Comparison of ENCODE assay signal across 8 mouse cellular contexts in genomic region chr5:8055721-8056129, GRCm38 (mm10). TPM values are rescaled to one million over a fixed set of nuclear protein-coding genes. Genes with fewer than 3 reads are reported as not detected.
A peak's percentile ranks its signal among the peaks of the same experiment; 100 is the strongest.
DNase-seq lines count a peak whose midpoint lies in the region; ATAC-seq and TF ChIP-seq lines count a peak whose summit lies in the region.

No protein-coding gene starts in this region.

- no peaks in the 10 kb centered on the region for H3K4me1 ChIP-seq in kidney, embryonic 14.5 days (ENCODE audit: control insufficient read depth, insufficient read depth, low read length)
- H3K4me1 ChIP-seq in heart, embryonic 11.5 days (ENCODE audit: control insufficient read depth, insufficient read depth, low read length) = peaks cover 13% of the 10 kb centered on the region; the same call in 1 of the 2 replicates
- peaks cover 28% of the 10 kb centered on the region for H3K4me1 ChIP-seq in liver, embryonic 12.5 days
- H3K4me1 ChIP-seq in neural tube, embryonic 15.5 days = peaks cover 19% of the 10 kb centered on the region

- 38% methylated on average over 8 of the region's 8 CpGs for WGBS in kidney, embryonic 14.5 days
- 41% methylated on average over 8 of the region's 8 CpGs for WGBS in heart, embryonic 11.5 days (ENCODE audit: insufficient replicate concordance)
- WGBS in liver, embryonic 12.5 days (ENCODE audit: insufficient replicate concordance) = 43% methylated on average over 8 of the region's 8 CpGs
- 22% methylated on average over 8 of the region's 8 CpGs for WGBS in neural tube, embryonic 15.5 days

- H3K4me2 ChIP-seq in kidney, embryonic 14.5 days (replicated peaks; ENCODE audit: low read depth, low read length) = peak overlapping the region; percentile 47
- H3K4me2 ChIP-seq in heart, embryonic 11.5 days = peak overlapping the region; percentile 86
- peak overlapping the region; percentile 72 for H3K4me2 ChIP-seq in liver, embryonic 12.5 days
- H3K4me2 ChIP-seq in neural tube, embryonic 15.5 days = peak overlapping the region; percentile 63

- peak; percentile 19; the same call in 1 of the 2 replicates for ATAC-seq in kidney, embryonic 14.5 days (ENCODE audit: low FRiP score, low TSS enrichment)
- ATAC-seq in Patski = peak; percentile 1
- no peak; the same call in 1 of the 2 replicates for ATAC-seq in heart, embryonic 11.5 days (replicated peaks; ENCODE audit: insufficient number of reproducible peaks, low FRiP score, low TSS enrichment)
- peak; percentile 19; the same call in 1 of the 2 replicates for ATAC-seq in liver, embryonic 12.5 days
- ATAC-seq in neural tube, embryonic 15.5 days (ENCODE audit: low FRiP score) = peak; percentile 39; the same call in 1 of the 2 replicates

- in situ Hi-C loops in Patski (cut with MboI; ENCODE audit: low pct_unique_long_range_greater_than_20kb) = no loop called here

- peaks cover 21% of the 10 kb centered on the region; the same call in 1 of the 2 replicates for H3K36me3 ChIP-seq in kidney, embryonic 14.5 days (ENCODE audit: control insufficient read depth, insufficient read depth, low read length)
- peaks cover 10% of the 10 kb centered on the region for H3K36me3 ChIP-seq in heart, embryonic 11.5 days (ENCODE audit: control insufficient read depth, insufficient read depth, low read length)
- peaks cover 27% of the 10 kb centered on the region for H3K36me3 ChIP-seq in liver, embryonic 12.5 days
- H3K36me3 ChIP-seq in neural tube, embryonic 15.5 days = peaks cover 14% of the 10 kb centered on the region

- TF ChIP-seq CTCF in Patski (IDR thresholded peaks at IDR 0.05) = no peak

- H3K4me3 ChIP-seq in kidney, embryonic 14.5 days (ENCODE audit: low read length) = peak overlapping the region; percentile 82
- peak overlapping the region; percentile 79 for H3K4me3 ChIP-seq in heart, embryonic 11.5 days (ENCODE audit: low read depth, low read length)
- H3K4me3 ChIP-seq in liver, embryonic 12.5 days = peak overlapping the region; percentile 88
- peak overlapping the region; percentile 74 for H3K4me3 ChIP-seq in neural tube, embryonic 15.5 days (replicated peaks)

- no peaks in the 10 kb centered on the region for H3K9me3 ChIP-seq in kidney, embryonic 14.5 days (ENCODE audit: control insufficient read depth, low read length)
- H3K9me3 ChIP-seq in heart, embryonic 11.5 days (replicated peaks; ENCODE audit: control insufficient read depth, low read length) = no peaks in the 10 kb centered on the region
- no peaks in the 10 kb centered on the region for H3K9me3 ChIP-seq in liver, embryonic 12.5 days (replicated peaks)
- H3K9me3 ChIP-seq in neural tube, embryonic 15.5 days (replicated peaks) = no peaks in the 10 kb centered on the region

- CTCF ChIA-PET in Patski (lab: Charles Lee) = interaction anchor here (0.9 kb wide), 1 partner anchor 16 kb away, joined by 3 read pairs; no protein-coding TSS in a partner anchor

- POLR2A ChIA-PET in Patski (lab: Charles Lee) = interaction anchor here (0.6 kb wide), 1 partner anchor 60 kb away, joined by 3 read pairs; no protein-coding TSS in a partner anchor

- no peaks in the 10 kb centered on the region for H3K27me3 ChIP-seq in kidney, embryonic 14.5 days (ENCODE audit: control insufficient read depth, insufficient read depth, low read length)
- H3K27me3 ChIP-seq in Patski = no peaks in the 10 kb centered on the region
- no peaks in the 10 kb centered on the region for H3K27me3 ChIP-seq in heart, embryonic 11.5 days (ENCODE audit: control insufficient read depth, insufficient read depth, low read length)
- no peaks in the 10 kb centered on the region for H3K27me3 ChIP-seq in liver, embryonic 12.5 days (replicated peaks)
- H3K27me3 ChIP-seq in neural tube, embryonic 15.5 days (replicated peaks) = no peaks in the 10 kb centered on the region

- peak overlapping the region; percentile 93; the same call in 1 of the 2 replicates for H3K27ac ChIP-seq in kidney, embryonic 14.5 days (ENCODE audit: low read depth, low read length)
- peak overlapping the region; percentile 86 for H3K27ac ChIP-seq in heart, embryonic 11.5 days (ENCODE audit: low read depth, low read length)
- H3K27ac ChIP-seq in liver, embryonic 12.5 days = peak overlapping the region; percentile 92
- H3K27ac ChIP-seq in neural tube, embryonic 15.5 days (replicated peaks) = peak overlapping the region; percentile 82

- peak overlapping the region; percentile 81; the same call in 1 of the 2 replicates for H3K9ac ChIP-seq in kidney, embryonic 14.5 days (ENCODE audit: low read depth, low read length)
- H3K9ac ChIP-seq in heart, embryonic 11.5 days (ENCODE audit: low read depth, low read length) = peak overlapping the region; percentile 91
- H3K9ac ChIP-seq in liver, embryonic 12.5 days = peak overlapping the region; percentile 94
- H3K9ac ChIP-seq in neural tube, embryonic 15.5 days (replicated peaks) = peak overlapping the region; percentile 79

- no peak for DNase-seq in kidney, adult 8-10 months
- DNase-seq in Patski (ENCODE audit: low read depth, low spot score) = no peak
- DNase-seq in right cerebral cortex, adult 2 months (ENCODE audit: low spot score in 2 of 2) = no peak
- no peak for DNase-seq in urinary bladder, adult 2 months (ENCODE audit: low spot score)

RNA-seq across cellular contexts. Expression of gene Sri, which starts 9.8 kb away (rescaled TPM):
- polyA plus RNA-seq in kidney, embryonic 14.5 days (2014; fragmentation: Nextera tagmentation; extraction: Ambion mirVana) = 275 and 301 TPM in 2 replicates
- polyA plus RNA-seq in Patski (2021) = 194 TPM
- 263 and 279 TPM in 2 replicates for polyA plus RNA-seq in heart, embryonic 11.5 days (2014; fragmentation: Nextera tagmentation; extraction: Ambion mirVana)
- 232 and 242 TPM in 2 replicates for polyA plus RNA-seq in liver, embryonic 12.5 days (2016; fragmentation: Nextera tagmentation; extraction: Ambion mirVana)
- polyA plus RNA-seq in neural tube, embryonic 15.5 days (2015; fragmentation: Nextera tagmentation; extraction: Ambion mirVana) = 192 and 204 TPM in 2 replicates
- 161 and 212 TPM in 2 replicates for polyA plus RNA-seq in urinary bladder, adult 2 months (2012; rRNA removed)
